Comparison of ENCODE assay signal across 28 mouse cellular contexts in genomic region chr14:54462146-54462545, GRCm38 (mm10). TPM values are rescaled to one million over a fixed set of nuclear protein-coding genes. Genes with fewer than 3 reads are reported as not detected.
DNase-seq lines count a peak whose midpoint lies in the region; ATAC-seq and TF ChIP-seq lines count a peak whose summit lies in the region.
"Had no signal": no experiment of that assay in that cellular context is flagged by ENCODE, and none has a peak within 500 bp of the region (broad histone marks: within the 10 kb centered on the region; RNA-seq: fewer than 3 reads in every experiment).

No protein-coding gene starts in this region.

- peaks cover 40% of the 10 kb centered on the region for H3K4me1 ChIP-seq in liver, embryonic 13.5 days (replicated peaks)
- H3K4me1 ChIP-seq in liver, postnatal 0 days (ENCODE audit: insufficient read depth) = peaks cover 20% of the 10 kb centered on the region

- no peaks in the 10 kb centered on the region for H3K27me3 ChIP-seq in liver, embryonic 13.5 days
- no peaks in the 10 kb centered on the region for H3K27me3 ChIP-seq in liver, postnatal 0 days (ENCODE audit: insufficient read depth, low read length)
- H3K27me3 ChIP-seq: CH12.LX; forebrain, embryonic 13.5 days; heart, embryonic 13.5 days had no signal

- H3K9ac ChIP-seq in liver, embryonic 13.5 days = no peak overlapping the region
- H3K9ac ChIP-seq in liver, postnatal 0 days (replicated peaks) = no peak overlapping the region
- H3K9ac ChIP-seq: forebrain, embryonic 13.5 days; heart, embryonic 13.5 days; hindbrain, embryonic 14.5 days had no signal

- no peaks in the 10 kb centered on the region for H3K9me3 ChIP-seq in liver, embryonic 13.5 days (replicated peaks)
- H3K9me3 ChIP-seq in liver, postnatal 0 days (ENCODE audit: low read length) = no peaks in the 10 kb centered on the region
- H3K9me3 ChIP-seq: forebrain, embryonic 10.5 days; forebrain, embryonic 13.5 days; heart, embryonic 10.5 days; heart, embryonic 13.5 days had no signal

- no peak for TF ChIP-seq EP300 in liver, postnatal 0 days (IDR thresholded peaks at IDR 0.05; ENCODE audit: low read depth)

- no peak overlapping the region for H3K4me3 ChIP-seq in liver, embryonic 13.5 days (replicated peaks)
- no peak overlapping the region for H3K4me3 ChIP-seq in liver, postnatal 0 days (ENCODE audit: low read depth, low read length)
- H3K4me3 ChIP-seq: forebrain, embryonic 10.5 days; forebrain, embryonic 13.5 days; heart, adult 2 months; heart, embryonic 10.5 days; heart, embryonic 13.5 days had no signal

- no peak for DNase-seq in liver, embryonic 13.5 days
- DNase-seq in liver, postnatal 0 days = no peak
- peak; percentile 57 for DNase-seq in lung, postnatal 36 days
- DNase-seq in lung, postnatal 25 days (ENCODE audit: low spot score) = no peak
- DNase-seq in induced T-regulatory cell, adult 2 months (ENCODE audit: low read depth) = peak; percentile 30
- DNase-seq in layer of hippocampus, postnatal 36 days = no peak
- DNase-seq: adrenal gland, adult 2 months; adrenal gland, postnatal 14 days; B cell, adult 2 months; cerebellum, adult 11 months; cerebellum, adult 8-10 months; cerebellum, postnatal 14 days; gastrocnemius, postnatal 10 days; gastrocnemius, postnatal 36 days; heart, adult 2 months; heart, postnatal 14 days; heart, postnatal 4 days had no signal

- TF ChIP-seq CTCF in liver, postnatal 0 days (IDR thresholded peaks at IDR 0.05; ENCODE audit: low read depth) = no peak

- no peak for ATAC-seq in liver, embryonic 13.5 days (ENCODE audit: low read depth)
- no peak for ATAC-seq in liver, postnatal 0 days
- ATAC-seq: forebrain, embryonic 13.5 days; forebrain, embryonic 16.5 days; hindbrain, postnatal 0 days had no signal

- peak overlapping the region; percentile 5; the same call in 1 of the 2 replicates for H3K27ac ChIP-seq in liver, embryonic 13.5 days
- no peak overlapping the region for H3K27ac ChIP-seq in liver, postnatal 0 days (ENCODE audit: low read depth)
- H3K27ac ChIP-seq: forebrain, embryonic 10.5 days; forebrain, embryonic 13.5 days; heart, adult 2 months; heart, embryonic 10.5 days; heart, embryonic 13.5 days; hindbrain, embryonic 14.5 days; hindbrain, postnatal 0 days had no signal

- H3K4me2 ChIP-seq in liver, embryonic 13.5 days = no peak overlapping the region
- no peak overlapping the region for H3K4me2 ChIP-seq in liver, postnatal 0 days (ENCODE audit: low read depth, low read length)
- H3K4me2 ChIP-seq: forebrain, embryonic 13.5 days; heart, embryonic 13.5 days; hindbrain, embryonic 14.5 days had no signal

- H3K36me3 ChIP-seq in liver, embryonic 13.5 days = peaks cover 10% of the 10 kb centered on the region
- H3K36me3 ChIP-seq in liver, postnatal 0 days (replicated peaks; ENCODE audit: insufficient read depth, low read length) = peaks cover 14% of the 10 kb centered on the region; the same call in 1 of the 2 replicates

- WGBS in liver, embryonic 13.5 days (ENCODE audit: insufficient replicate concordance) = 58% methylated on average over 4 of the region's 4 CpGs
- 66% methylated on average over 4 of the region's 4 CpGs for WGBS in liver, postnatal 0 days (ENCODE audit: insufficient replicate concordance)

RNA-seq across cellular contexts. Expression of gene Lrp10, which starts 1.8 kb away (rescaled TPM):
- polyA plus RNA-seq in liver, embryonic 13.5 days (2015; fragmentation: Nextera tagmentation; extraction: Ambion mirVana) = 18.4 and 21.2 TPM in 2 replicates
- 20.9 and 25.3 TPM in 2 replicates for polyA plus RNA-seq in liver, postnatal 0 days (2015; fragmentation: Nextera tagmentation; extraction: Ambion mirVana)
- total RNA-seq in layer of hippocampus, postnatal 36 days (2021) = 10 to 100 TPM; 26.4 to 29.6 TPM

RNA-seq across cellular contexts. Expression of gene Rem2, which starts 13.8 kb away (rescaled TPM):
- polyA plus RNA-seq in liver, embryonic 13.5 days (2015; fragmentation: Nextera tagmentation; extraction: Ambion mirVana) = 0.06 and 0.12 TPM in 2 replicates
- polyA plus RNA-seq in liver, postnatal 0 days (2015; fragmentation: Nextera tagmentation; extraction: Ambion mirVana) = 0.66 and 0.87 TPM in 2 replicates
- total RNA-seq in layer of hippocampus, postnatal 36 days (2021) = 10 to 100 TPM; 20.7 to 23.8 TPM
- total RNA-seq: G1E; gastrocnemius, adult 18-20 months; gastrocnemius, postnatal 36 days; granulocyte monocyte progenitor cell, adult 5-6 weeks; heart, adult 2 months; heart, postnatal 14 days had no signal
- polyA plus RNA-seq: heart, adult 2 months had no signal

RNA-seq across cellular contexts. Expression of gene Mmp14, which starts 30.7 kb away (rescaled TPM):
- 19.8 and 23.2 TPM in 2 replicates for polyA plus RNA-seq in liver, embryonic 13.5 days (2015; fragmentation: Nextera tagmentation; extraction: Ambion mirVana)
- polyA plus RNA-seq in liver, postnatal 0 days (2015; fragmentation: Nextera tagmentation; extraction: Ambion mirVana) = 38.1 and 39.8 TPM in 2 replicates
- 10 to 100 TPM; 18.3 to 20.0 TPM for total RNA-seq in layer of hippocampus, postnatal 36 days (2021)
- total RNA-seq: granulocyte monocyte progenitor cell, adult 5-6 weeks had no signal

RNA-seq across cellular contexts. Expression of gene Mrpl52, which starts 35.4 kb away (rescaled TPM):
- polyA plus RNA-seq in liver, embryonic 13.5 days (2015; fragmentation: Nextera tagmentation; extraction: Ambion mirVana) = 244 and 265 TPM in 2 replicates
- 261 and 284 TPM in 2 replicates for polyA plus RNA-seq in liver, postnatal 0 days (2015; fragmentation: Nextera tagmentation; extraction: Ambion mirVana)
- total RNA-seq in layer of hippocampus, postnatal 36 days (2021) = 100 to 1,000 TPM; 105 to 108 TPM

RNA-seq across cellular contexts. Expression of gene Slc7a7, which starts 44.6 kb away (rescaled TPM):
- 8.6 and 10.3 TPM in 2 replicates for polyA plus RNA-seq in liver, embryonic 13.5 days (2015; fragmentation: Nextera tagmentation; extraction: Ambion mirVana)
- 5.0 and 5.1 TPM in 2 replicates for polyA plus RNA-seq in liver, postnatal 0 days (2015; fragmentation: Nextera tagmentation; extraction: Ambion mirVana)
- 1 to 10 TPM; 2.4 to 2.7 TPM for total RNA-seq in layer of hippocampus, postnatal 36 days (2021)

Comparison
In these comparisons a context has a peak if more than half of its experiments do, and no peak if none do; other contexts are left out.
1. DNase-seq: peak in lung, postnatal 36 days (single experiment) and induced T-regulatory cell, adult 2 months (single experiment); none in liver, embryonic 13.5 days (single experiment), liver, postnatal 0 days (single experiment), lung, postnatal 25 days (single experiment) and layer of hippocampus, postnatal 36 days (0 of 2).